Mouse (Mus musculus): ENCODE data around the gene Peg3.
A peak's percentile ranks its signal among the peaks of the same experiment; 100 is the strongest.
"Not testable (repeated sequence)": the region's sequence is repeated elsewhere in the genome, so short reads cannot be mapped to it uniquely, and the experiment has no call there.

The Peg3 gene

GRCm38 (mm10) chr7:6730241-6730640, at the start of gene Peg3, which contains the start of gene Usp29:
Gene Peg3 (minus strand): TSS chr7:6730431.
Gene Usp29 (plus strand): TSS chr7:6730578.
- peak; percentile 63 to 81 for DNase-seq (ENCODE audit: low spot score in 2 of 2)

DNA sequence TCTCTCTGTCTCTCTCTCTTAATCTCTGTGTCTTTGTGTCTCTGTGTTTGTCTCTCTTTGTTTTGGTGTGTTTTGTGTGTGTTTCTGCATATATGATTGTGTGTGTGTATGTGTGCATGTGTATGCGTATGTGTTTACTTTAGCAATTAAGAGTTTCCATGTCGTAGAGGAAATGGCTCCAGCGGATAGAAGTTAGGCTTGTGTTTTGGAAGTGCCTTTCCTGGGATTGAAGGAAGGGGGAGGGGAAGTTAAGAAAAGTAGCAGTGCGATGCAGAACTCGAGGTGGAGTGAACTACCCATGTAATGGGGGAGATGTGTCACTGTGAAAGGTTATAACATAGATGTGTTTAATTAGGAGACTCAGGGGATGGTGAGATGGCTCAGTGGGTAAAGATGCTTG, 48.9 kb upstream of the Peg3 start:
- no peak for DNase-seq (ENCODE audit: low spot score in 2 of 2)

DNA sequence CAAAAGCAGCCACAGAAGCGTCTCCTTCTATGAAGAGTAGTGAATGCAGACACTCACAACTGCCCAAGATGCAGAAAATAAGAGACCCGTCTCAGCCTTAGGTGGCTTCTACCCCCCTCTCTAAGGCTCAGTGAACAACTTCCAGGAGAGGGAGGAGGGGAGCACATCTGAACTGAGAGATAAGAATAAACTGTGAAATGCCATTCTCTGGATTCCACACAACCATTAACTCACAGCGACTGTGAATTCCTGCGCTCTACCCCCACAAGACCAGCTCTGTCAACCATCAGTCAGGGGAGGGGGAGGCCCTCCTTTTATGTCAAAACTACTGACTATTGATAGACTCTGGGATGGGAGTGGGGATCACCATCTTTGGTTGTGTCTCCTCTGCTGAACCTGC, 47.5 kb upstream of the Peg3 start:
- DNase-seq (ENCODE audit: low spot score in 2 of 2) = no peak

DNA sequence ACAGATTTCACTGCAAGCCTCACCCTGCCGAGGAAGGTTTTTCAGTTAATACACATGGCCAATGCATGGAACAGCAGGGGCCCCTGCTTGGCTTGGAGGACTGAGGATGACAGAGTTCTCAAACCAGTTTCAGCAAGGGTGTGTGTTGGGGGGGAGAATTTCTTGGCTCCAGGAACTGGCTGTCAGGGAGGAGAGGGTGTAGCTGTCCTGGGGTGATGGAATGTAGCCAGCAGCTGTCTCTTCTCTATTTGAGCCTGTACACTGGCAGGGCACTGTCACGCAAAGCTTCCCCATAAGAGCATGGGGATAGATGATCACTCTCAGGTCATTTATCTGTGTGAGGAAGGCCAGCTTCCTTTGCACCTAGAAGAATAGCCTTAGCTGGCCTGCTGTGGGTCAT, 46.9 kb upstream of the Peg3 start:
- DNase-seq (ENCODE audit: low spot score in 2 of 2) = no peak

GRCm38 (mm10) chr7:6776314-6777059, 46.3 kb upstream of the Peg3 start:
- DNase-seq (ENCODE audit: low spot score in 2 of 2) = no peak

DNA sequence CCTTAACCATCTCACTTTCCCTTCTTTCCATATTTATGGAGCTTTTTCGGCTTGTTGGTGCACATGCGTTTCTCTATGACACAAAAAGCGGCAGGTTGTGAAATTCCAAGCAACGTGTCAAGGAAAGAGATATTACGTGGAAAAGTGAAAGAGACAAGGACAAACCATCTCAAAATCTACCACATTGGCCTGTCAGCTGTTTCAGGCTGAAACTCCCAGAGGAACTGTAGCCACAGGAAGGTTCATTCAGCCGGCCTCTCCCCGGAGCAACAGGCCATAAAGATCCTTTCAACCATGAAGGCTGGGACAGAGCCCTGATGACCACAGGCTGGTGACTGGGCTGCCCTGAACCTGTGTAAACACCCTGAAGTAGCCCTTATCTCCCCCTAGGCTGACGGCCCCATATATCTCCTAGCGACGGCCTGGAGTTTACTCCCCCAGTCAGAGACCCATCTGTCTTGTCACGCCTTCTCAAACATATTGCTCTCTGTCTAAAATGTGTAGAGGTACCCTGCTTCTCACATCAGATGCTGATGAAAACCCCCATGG, 43.7 kb upstream of the Peg3 start:
- DNase-seq (ENCODE audit: low spot score in 2 of 2) = not testable (repeated sequence)

DNA sequence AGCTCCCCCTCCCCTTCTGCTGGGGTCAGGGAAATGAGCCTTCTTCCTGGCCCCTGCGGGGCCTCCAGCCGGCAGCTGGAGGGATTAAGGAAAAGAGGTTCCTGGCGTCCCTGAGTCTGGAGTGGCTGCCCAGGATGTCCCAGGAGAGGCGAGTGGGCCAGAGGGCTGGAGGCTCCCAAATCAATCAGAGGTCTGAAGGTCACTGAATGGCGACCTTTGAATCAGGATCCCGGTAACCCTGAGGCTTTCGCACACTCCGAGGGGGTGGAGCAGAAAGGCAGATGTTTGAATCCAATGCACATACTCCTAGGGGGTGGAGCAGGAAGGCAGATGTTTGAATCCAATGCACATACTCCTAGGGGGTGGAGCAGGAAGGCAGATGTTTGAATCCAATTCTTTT, 40.1 kb upstream of the Peg3 start:
- DNase-seq (ENCODE audit: low spot score in 2 of 2) = peak in 1 of 2 experiments; percentile 41

- no peak for DNase-seq (ENCODE audit: low spot score in 2 of 2)
Observed at GRCm38 (mm10) chr7:6765240-6765639, 35.0 kb upstream of the Peg3 start.

DNA sequence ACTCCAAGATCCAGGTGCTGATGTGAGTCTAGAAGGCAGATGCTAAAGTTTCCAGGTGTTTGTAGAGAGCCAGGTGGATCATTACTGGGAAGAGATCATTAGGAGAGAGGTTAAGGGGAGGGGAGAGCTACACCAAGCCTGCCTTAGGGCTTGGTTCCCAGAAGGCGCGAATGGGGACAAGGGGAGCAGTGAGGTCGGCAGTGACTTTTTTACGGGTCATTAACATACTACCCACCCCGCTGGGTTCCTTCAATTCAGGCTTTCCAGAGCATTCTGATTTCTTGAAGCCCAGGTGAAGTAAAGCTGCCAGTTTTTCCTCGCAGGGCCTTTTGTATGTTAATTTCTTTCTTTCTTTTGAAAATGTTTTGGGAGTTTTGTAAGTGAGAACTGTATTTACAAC, 29.9 kb upstream of the Peg3 start:
- no peak for DNase-seq (ENCODE audit: low spot score in 2 of 2)

DNA sequence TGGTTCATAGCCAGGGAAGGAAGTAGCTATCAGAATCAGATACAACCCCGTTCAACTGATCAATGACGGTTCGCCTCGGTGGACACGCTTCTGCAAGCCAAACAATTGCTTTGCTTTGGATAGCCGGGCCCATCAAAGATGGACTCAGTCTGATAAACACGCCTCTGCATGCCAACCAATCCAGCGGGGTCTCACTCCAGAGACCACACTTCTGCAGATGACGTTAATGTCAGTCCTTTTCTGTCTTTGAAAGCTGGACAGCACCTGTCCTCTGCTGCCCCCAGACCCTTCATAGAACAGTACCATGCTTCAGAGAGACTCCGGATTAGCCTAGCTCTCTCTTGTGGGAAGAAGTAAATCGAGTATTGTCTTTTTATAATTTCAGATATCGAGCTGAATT, 29.5 kb upstream of the Peg3 start:
- DNase-seq (ENCODE audit: low spot score in 2 of 2) = no peak

GRCm38 (mm10) chr7:6756777-6757291, 26.6 kb upstream of the Peg3 start:
- no peak for DNase-seq (ENCODE audit: low spot score in 2 of 2)

- no peak for DNase-seq (ENCODE audit: low spot score in 2 of 2)
Observed at GRCm38 (mm10) chr7:6753440-6753839, 23.2 kb upstream of the Peg3 start.

DNA sequence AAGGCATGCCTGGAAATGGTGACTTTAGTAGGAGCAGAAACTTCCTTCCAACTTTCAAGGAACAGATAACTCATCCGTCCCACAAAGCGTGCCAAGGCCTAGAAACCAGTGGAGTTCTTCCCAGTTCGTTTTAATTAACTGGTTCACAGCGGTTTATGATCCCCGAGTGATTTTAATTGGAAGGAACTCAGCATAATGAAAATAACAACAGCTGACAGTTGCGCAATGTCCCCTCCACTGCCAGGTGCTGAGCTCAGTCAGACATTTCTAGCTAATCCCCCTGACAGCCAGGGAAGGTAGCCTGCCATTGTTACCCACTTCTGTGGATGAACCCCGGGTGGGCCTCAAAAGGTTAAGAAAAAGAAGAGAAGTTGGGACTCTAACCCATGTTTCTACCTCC, 19.0 kb upstream of the Peg3 start:
- DNase-seq (ENCODE audit: low spot score in 2 of 2) = peak in 1 of 2 experiments; percentile 59

GRCm38 (mm10) chr7:6744281-6744904, 14.2 kb upstream of the Peg3 start:
- DNase-seq (ENCODE audit: low spot score in 2 of 2) = no peak

DNA sequence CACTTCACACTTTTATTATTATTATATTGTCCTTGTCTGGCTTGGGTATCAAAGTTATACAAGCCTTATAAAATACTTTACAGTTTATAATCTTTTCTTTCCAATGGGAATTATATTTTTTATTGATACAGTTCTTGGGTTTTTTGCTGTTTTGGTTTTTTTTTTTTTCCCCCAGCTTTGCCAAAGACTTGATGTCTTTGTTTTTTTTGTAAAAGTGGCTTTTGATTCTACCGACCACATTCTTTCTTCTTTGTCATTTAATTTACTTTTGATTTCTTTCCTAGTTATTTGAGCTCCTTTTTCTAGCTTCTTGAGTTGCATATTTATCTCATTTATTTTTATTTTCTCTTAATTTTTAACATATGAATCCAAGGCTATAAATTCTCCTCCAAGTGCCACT, 5.8 kb upstream of the Peg3 start:
- DNase-seq (ENCODE audit: low spot score in 2 of 2) = no peak

GRCm38 (mm10) chr7:6731930-6732329, 1.7 kb upstream of the Peg3 start:
- no peak for DNase-seq (ENCODE audit: low spot score in 2 of 2)

DNA sequence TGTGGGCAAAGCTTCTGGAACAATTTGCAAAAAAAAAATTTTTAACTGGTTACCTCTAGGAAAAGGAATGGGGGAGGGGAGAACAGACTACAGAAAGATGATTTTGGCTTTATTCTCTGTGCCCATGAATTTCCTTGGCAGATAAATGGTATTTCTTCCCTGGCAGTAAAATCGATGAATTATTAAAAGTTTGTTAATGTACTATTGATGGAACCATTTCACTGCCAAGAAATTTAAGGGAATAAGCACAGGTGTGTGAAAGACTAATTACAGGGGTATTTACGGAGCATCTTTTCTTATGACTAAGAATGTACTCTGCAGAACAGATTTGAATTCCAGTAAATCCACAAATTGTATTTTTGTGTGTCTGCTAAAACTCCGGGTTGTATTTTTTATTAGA, 1.1 kb upstream of the Peg3 start:
- no peak for DNase-seq (ENCODE audit: low spot score in 2 of 2)

GRCm38 (mm10) chr7:6730801-6731200, 570 bp upstream of the Peg3 start:
- DNase-seq (ENCODE audit: low spot score in 2 of 2) = no peak

DNA sequence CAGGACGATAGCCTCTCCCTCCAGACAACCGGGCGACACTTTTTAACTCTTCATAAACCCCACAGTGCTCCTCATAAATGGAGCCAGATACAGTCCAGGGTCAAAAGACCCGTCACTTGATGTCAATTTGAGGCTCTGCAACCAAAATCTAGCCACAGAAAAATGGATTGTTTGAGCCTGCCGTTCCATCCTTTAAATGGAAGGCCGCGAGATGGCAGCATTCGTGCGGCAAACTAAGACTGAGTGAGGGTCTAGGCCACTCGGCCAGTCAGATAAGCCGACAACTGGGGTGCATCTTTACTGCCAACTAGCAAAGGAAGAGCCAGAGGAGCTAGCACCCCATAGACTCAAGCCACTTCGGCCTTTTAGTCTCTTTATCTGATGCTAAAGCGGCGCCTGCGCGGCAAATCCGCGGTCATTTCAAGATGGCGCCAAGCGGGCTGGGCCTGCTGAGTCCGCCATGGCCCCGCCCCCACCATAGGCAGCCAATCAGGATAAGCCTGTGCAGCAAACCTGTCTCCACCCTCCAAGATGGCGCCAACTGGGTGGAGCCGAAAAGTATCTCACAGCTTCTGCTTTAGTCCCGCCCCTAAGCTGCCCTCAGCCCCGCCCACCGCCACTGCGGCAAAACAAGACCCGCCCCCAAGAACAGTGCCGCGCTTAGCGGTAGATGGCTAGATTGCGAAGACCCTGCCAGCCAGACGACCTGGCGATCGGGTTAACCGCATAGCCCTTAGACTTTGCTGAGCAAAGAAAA, 992 bp downstream of the Peg3 start:
- DNase-seq (ENCODE audit: low spot score in 2 of 2) = peak; percentile 85 to 94

DNA sequence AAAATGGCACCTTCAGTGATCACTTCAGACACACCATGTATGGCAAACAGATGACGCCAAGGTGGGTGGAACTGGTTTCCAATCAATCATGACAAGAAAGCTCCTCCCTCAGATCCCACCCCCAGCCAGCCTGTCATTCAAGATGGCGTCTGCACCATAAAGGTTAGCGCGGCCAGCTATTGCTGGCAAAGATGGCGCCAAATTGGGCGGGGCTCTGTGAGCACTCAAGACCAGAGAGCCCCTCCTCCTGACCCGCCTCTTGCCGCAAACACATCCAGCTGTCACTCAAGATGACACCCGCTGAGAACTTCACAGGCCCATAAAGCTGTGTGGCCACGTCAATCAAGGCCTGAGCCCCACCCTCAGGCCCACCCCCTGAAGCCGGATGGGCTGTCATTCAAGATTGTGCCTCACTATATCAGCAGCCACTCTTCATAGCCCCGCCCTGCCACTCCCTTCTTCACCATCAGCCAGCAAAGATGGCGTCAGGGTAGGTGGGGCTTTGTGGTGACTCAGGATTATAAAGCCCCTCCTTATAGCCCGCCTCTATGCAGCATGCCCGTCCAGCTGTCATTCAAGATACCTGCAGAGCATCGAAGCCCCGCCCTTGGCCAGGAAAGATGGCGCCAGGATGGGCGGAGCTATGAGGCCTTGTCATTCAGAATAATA, 1.8 kb downstream of the Peg3 start:
- DNase-seq (ENCODE audit: low spot score in 2 of 2) = peak; percentile 82 to 90

- DNase-seq (ENCODE audit: low spot score in 2 of 2) = peak; percentile 60 to 81
Observed at GRCm38 (mm10) chr7:6727351-6728121, 2.7 kb downstream of the Peg3 start.
